In the genomic region with DNA sequence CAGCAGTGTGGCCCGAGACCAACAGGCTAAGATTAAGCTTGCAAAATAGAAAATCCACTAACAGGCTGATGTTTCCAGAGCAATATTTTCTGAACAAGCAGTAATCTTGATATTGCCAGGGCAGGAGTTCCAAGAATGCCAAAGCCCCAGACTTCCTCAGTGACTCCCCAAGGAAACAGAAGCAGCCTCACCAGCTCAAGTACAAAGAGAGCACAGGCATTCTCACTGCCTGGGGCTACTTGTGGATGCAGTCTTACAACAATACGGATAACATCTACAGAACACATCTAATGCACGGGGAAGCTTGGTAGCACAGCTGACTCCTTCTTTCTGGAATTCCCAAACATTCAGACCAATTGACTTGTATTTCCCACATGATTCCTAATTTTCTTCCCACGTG, we compare ENCODE assay signal across 27 mouse cellular contexts.
DNase-seq lines count a peak whose midpoint lies in the region; ATAC-seq lines count a peak whose summit lies in the region.
"Had no signal": no experiment of that assay in that cellular context is flagged by ENCODE, and none has a peak within 500 bp of the region (broad histone marks: within the 10 kb centered on the region; RNA-seq: fewer than 3 reads in every experiment).

No protein-coding gene starts in this region.

- no peak for ATAC-seq in forebrain, embryonic 11.5 days (replicated peaks; ENCODE audit: low FRiP score)
- ATAC-seq in forebrain, embryonic 12.5 days (ENCODE audit: low FRiP score), result no peak
- no peak for ATAC-seq in kidney, embryonic 15.5 days (replicated peaks; ENCODE audit: low FRiP score)
- no peak for ATAC-seq in embryonic facial prominence, embryonic 13.5 days (ENCODE audit: insufficient number of reproducible peaks, insufficient read depth, low FRiP score, low TSS enrichment, low read depth)
- no peak for ATAC-seq in embryonic facial prominence, embryonic 14.5 days (ENCODE audit: low read depth)
- ATAC-seq: CD4-positive, CD25-positive, alpha-beta regulatory T cell, adult 4 months; forebrain, embryonic 13.5 days; forebrain, embryonic 16.5 days; hindbrain, postnatal 0 days; inflammation-experienced regulatory T-cells, adult 6 months; intestine, embryonic 16.5 days had no signal

- 63% methylated on average over 4 of the region's 4 CpGs for WGBS in forebrain, embryonic 11.5 days
- WGBS in forebrain, embryonic 12.5 days, result 65% methylated on average over 4 of the region's 4 CpGs
- WGBS in kidney, embryonic 15.5 days, result 53% methylated on average over 4 of the region's 4 CpGs
- WGBS in embryonic facial prominence, embryonic 13.5 days, result 20% methylated on average over 4 of the region's 4 CpGs
- WGBS in embryonic facial prominence, embryonic 14.5 days, result 24% methylated on average over 4 of the region's 4 CpGs

- peak; percentile 54 for DNase-seq in forebrain, embryonic 11.5 days (ENCODE audit: low spot score)
- DNase-seq in kidney, postnatal 25 days, result no peak
- DNase-seq in embryonic facial prominence, embryonic 14.5 days (ENCODE audit: low spot score), result peak; percentile 28
- no peak for DNase-seq in frontal cortex, postnatal 25 days (ENCODE audit: low spot score in 2 of 2)
- DNase-seq: adrenal gland, adult 2 months; adrenal gland, postnatal 14 days; cerebellum, adult 11-12 months; cerebellum, adult 8-10 months; cerebellum, postnatal 10 days; cerebellum, postnatal 36 days; embryo, embryonic 11 days; gastrocnemius, postnatal 25 days; heart, adult 2 months; kidney, adult 18-20 months had no signal

- H3K9ac ChIP-seq in forebrain, embryonic 11.5 days (ENCODE audit: low read length), result no peak overlapping the region
- no peak overlapping the region for H3K9ac ChIP-seq in forebrain, embryonic 12.5 days
- H3K9ac ChIP-seq in kidney, embryonic 15.5 days, result no peak overlapping the region
- H3K9ac ChIP-seq in embryonic facial prominence, embryonic 13.5 days, result no peak overlapping the region
- no peak overlapping the region for H3K9ac ChIP-seq in embryonic facial prominence, embryonic 14.5 days (ENCODE audit: low read depth, low read length)
- H3K9ac ChIP-seq: embryonic facial prominence, embryonic 12.5 days; forebrain, embryonic 13.5 days; heart, embryonic 13.5 days; hindbrain, embryonic 13.5 days had no signal

- no peaks in the 10 kb centered on the region for H3K27me3 ChIP-seq in forebrain, embryonic 11.5 days (ENCODE audit: control insufficient read depth, insufficient read depth, low read length)
- no peaks in the 10 kb centered on the region for H3K27me3 ChIP-seq in forebrain, embryonic 12.5 days
- no peaks in the 10 kb centered on the region for H3K27me3 ChIP-seq in kidney, embryonic 15.5 days
- no peaks in the 10 kb centered on the region for H3K27me3 ChIP-seq in embryonic facial prominence, embryonic 13.5 days
- H3K27me3 ChIP-seq in embryonic facial prominence, embryonic 14.5 days (replicated peaks; ENCODE audit: control insufficient read depth, insufficient read depth, low read length), result no peaks in the 10 kb centered on the region
- H3K27me3 ChIP-seq: embryonic facial prominence, embryonic 12.5 days; forebrain, embryonic 13.5 days; heart, embryonic 13.5 days; hindbrain, embryonic 13.5 days had no signal

- no peak overlapping the region for H3K4me2 ChIP-seq in forebrain, embryonic 11.5 days (ENCODE audit: low read depth, low read length, severe bottlenecking)
- no peak overlapping the region for H3K4me2 ChIP-seq in forebrain, embryonic 12.5 days
- no peak overlapping the region for H3K4me2 ChIP-seq in kidney, embryonic 15.5 days
- H3K4me2 ChIP-seq in embryonic facial prominence, embryonic 13.5 days, result no peak overlapping the region
- no peak overlapping the region for H3K4me2 ChIP-seq in embryonic facial prominence, embryonic 14.5 days (ENCODE audit: low read depth, low read length)
- H3K4me2 ChIP-seq: embryonic facial prominence, embryonic 12.5 days; forebrain, embryonic 13.5 days; heart, embryonic 13.5 days; hindbrain, embryonic 13.5 days had no signal

- no peaks in the 10 kb centered on the region for H3K36me3 ChIP-seq in forebrain, embryonic 11.5 days (ENCODE audit: control insufficient read depth, insufficient read depth, low read length)
- no peaks in the 10 kb centered on the region for H3K36me3 ChIP-seq in forebrain, embryonic 12.5 days (replicated peaks)
- H3K36me3 ChIP-seq in kidney, embryonic 15.5 days, result no peaks in the 10 kb centered on the region
- H3K36me3 ChIP-seq in embryonic facial prominence, embryonic 13.5 days, result no peaks in the 10 kb centered on the region
- no peaks in the 10 kb centered on the region for H3K36me3 ChIP-seq in embryonic facial prominence, embryonic 14.5 days (ENCODE audit: control insufficient read depth, insufficient read depth, low read length)
- H3K36me3 ChIP-seq: embryonic facial prominence, embryonic 12.5 days; heart, embryonic 10.5 days; heart, embryonic 13.5 days; hindbrain, embryonic 13.5 days had no signal

- H3K4me1 ChIP-seq in forebrain, embryonic 11.5 days (replicated peaks; ENCODE audit: control insufficient read depth, insufficient read depth, low read length), result no peaks in the 10 kb centered on the region
- peaks cover 4% of the 10 kb centered on the region; the same call in 1 of the 2 replicates for H3K4me1 ChIP-seq in forebrain, embryonic 12.5 days
- peaks cover 16% of the 10 kb centered on the region for H3K4me1 ChIP-seq in kidney, embryonic 15.5 days
- peaks cover 10% of the 10 kb centered on the region for H3K4me1 ChIP-seq in embryonic facial prominence, embryonic 13.5 days
- H3K4me1 ChIP-seq in embryonic facial prominence, embryonic 14.5 days (ENCODE audit: control insufficient read depth, insufficient read depth, low read length), result peaks cover 6% of the 10 kb centered on the region; the same call in 1 of the 2 replicates
- H3K4me1 ChIP-seq: forebrain, embryonic 13.5 days; heart, embryonic 13.5 days had no signal

- H3K9me3 ChIP-seq in forebrain, embryonic 11.5 days (ENCODE audit: control insufficient read depth, low read length), result no peaks in the 10 kb centered on the region
- H3K9me3 ChIP-seq in forebrain, embryonic 12.5 days, result no peaks in the 10 kb centered on the region
- H3K9me3 ChIP-seq in kidney, embryonic 15.5 days (replicated peaks), result no peaks in the 10 kb centered on the region
- H3K9me3 ChIP-seq in embryonic facial prominence, embryonic 13.5 days, result no peaks in the 10 kb centered on the region
- H3K9me3 ChIP-seq in embryonic facial prominence, embryonic 14.5 days (ENCODE audit: control insufficient read depth, low read length), result no peaks in the 10 kb centered on the region
- H3K9me3 ChIP-seq: embryonic facial prominence, embryonic 12.5 days; forebrain, embryonic 13.5 days; heart, embryonic 10.5 days; heart, embryonic 13.5 days; hindbrain, embryonic 13.5 days had no signal

- no peak overlapping the region for H3K4me3 ChIP-seq in forebrain, embryonic 11.5 days (ENCODE audit: low read depth, low read length)
- H3K4me3 ChIP-seq in forebrain, embryonic 12.5 days (replicated peaks), result no peak overlapping the region
- H3K4me3 ChIP-seq in kidney, embryonic 15.5 days (replicated peaks), result no peak overlapping the region
- H3K4me3 ChIP-seq in embryonic facial prominence, embryonic 13.5 days, result no peak overlapping the region
- H3K4me3 ChIP-seq in embryonic facial prominence, embryonic 14.5 days (ENCODE audit: low read depth, low read length), result no peak overlapping the region
- H3K4me3 ChIP-seq: embryonic facial prominence, embryonic 12.5 days; forebrain, embryonic 13.5 days; heart, adult 2 months; heart, embryonic 10.5 days; heart, embryonic 13.5 days; hindbrain, embryonic 13.5 days had no signal

- H3K27ac ChIP-seq in forebrain, embryonic 11.5 days (ENCODE audit: low read depth, low read length), result no peak overlapping the region
- no peak overlapping the region for H3K27ac ChIP-seq in forebrain, embryonic 12.5 days
- H3K27ac ChIP-seq in kidney, embryonic 15.5 days, result 0 out of 2 replicates have a peak overlapping the region, but pooled peaks have one; percentile 3
- peak overlapping the region; percentile 23; the same call in 1 of the 2 replicates for H3K27ac ChIP-seq in embryonic facial prominence, embryonic 13.5 days
- no peak overlapping the region for H3K27ac ChIP-seq in embryonic facial prominence, embryonic 14.5 days (replicated peaks; ENCODE audit: low read depth, low read length)
- H3K27ac ChIP-seq: embryonic facial prominence, embryonic 12.5 days; forebrain, embryonic 13.5 days; heart, adult 2 months; heart, embryonic 10.5 days; heart, embryonic 13.5 days; hindbrain, embryonic 13.5 days; hindbrain, postnatal 0 days had no signal

Comparison
In these comparisons a context has a peak if more than half of its experiments do, and no peak if none do; other contexts are left out.
1. H3K27ac ChIP-seq: peak in kidney, embryonic 15.5 days (single experiment) and embryonic facial prominence, embryonic 13.5 days (single experiment); none in forebrain, embryonic 11.5 days (single experiment), forebrain, embryonic 12.5 days (single experiment) and embryonic facial prominence, embryonic 14.5 days (single experiment).
2. DNase-seq: peak in forebrain, embryonic 11.5 days (single experiment) and embryonic facial prominence, embryonic 14.5 days (single experiment); none in kidney, postnatal 25 days (0 of 2) and frontal cortex, postnatal 25 days (0 of 2).